Mouse (Mus musculus) heart, embryonic 12.5 days (tissue): Measurements from ENCODE around the gene Card9. TPM values are rescaled to one million over a fixed set of nuclear protein-coding genes. Genes with fewer than 3 reads are reported as not detected.

Source experiments
- ATAC-seq: fragments of 200-750 bp; cut with Nextera tagmentation; 2 replicates; pipeline ENCODE4 v1.8.0; 2017; ENCODE audit warnings: moderate TSS enrichment, moderate library complexity; ENCODE audit not compliant: insufficient number of reproducible peaks, low FRiP score
- H3K27ac ChIP-seq: fragments of 300-500 bp; sonication (generic); 2 replicates; pipeline ENCODE4 v1.5.1; 2016; ENCODE audit warnings: mild to moderate bottlenecking, moderate library complexity; ENCODE audit not compliant: poor library complexity, severe bottlenecking
- H3K27me3 ChIP-seq: fragments of 300-500 bp; sonication (generic); replicated peaks from 2 replicates; pipeline ENCODE4 v1.6.1; 2016; ENCODE audit warnings: mild to moderate bottlenecking, moderate library complexity
- H3K36me3 ChIP-seq: fragments of 300-500 bp; sonication (generic); 2 replicates; pipeline ENCODE4 v1.6.1; 2016; ENCODE audit warnings: mild to moderate bottlenecking, moderate library complexity
- H3K4me1 ChIP-seq: fragments of 300-500 bp; sonication (generic); replicated peaks from 2 replicates; pipeline ENCODE4 v1.6.1; 2016; ENCODE audit warnings: mild to moderate bottlenecking
- H3K4me2 ChIP-seq: fragments of 300-500 bp; sonication (generic); 2 replicates; pipeline ENCODE4 v1.6.1; 2016; ENCODE audit warnings: mild to moderate bottlenecking, moderate library complexity
- H3K4me3 ChIP-seq: fragments of 300-500 bp; sonication (generic); 2 replicates; pipeline ENCODE4 v1.5.1; 2016; ENCODE audit warnings: mild to moderate bottlenecking
- H3K9ac ChIP-seq: fragments of 300-500 bp; sonication (generic); 2 replicates; pipeline ENCODE4 v1.6.1; 2016; ENCODE audit warnings: mild to moderate bottlenecking, moderate library complexity
- H3K9me3 ChIP-seq: fragments of 300-500 bp; sonication (generic); replicated peaks from 2 replicates; pipeline ENCODE4 v1.6.1; 2016; ENCODE audit warnings: mild to moderate bottlenecking, moderate library complexity
- WGBS: fragments of 180-500 bp; shearing (Covaris S2); methylation state at CpG from one replicate; pipeline ENCODE4 v1.1.7; 2016; 5-methylcytosine and 5-hydroxymethylcytosine counted together
- polyA plus RNA-seq: library from polyadenylated mRNA; unstranded; fragments of >200 nt; fragmentation: Nextera tagmentation; extraction: Ambion mirVana; gene quantifications from 2 replicates; pipeline ENCODE4 v1.2.1, GENCODE M21; 2016

Card9 gene
- polyA plus RNA-seq, 1 experiment from 2014 or later = 0.56 TPM

- H3K9ac ChIP-seq = no peak overlapping the region
- H3K4me3 ChIP-seq = no peak overlapping the region
- 49% methylated on average over 6 of the region's 6 CpGs for WGBS
- peak; percentile 29; the same call in 1 of the 2 replicates for ATAC-seq
- peaks cover 45% of the 10 kb centered on the region for H3K4me1 ChIP-seq
- no peaks in the 10 kb centered on the region for H3K27me3 ChIP-seq
- no peak overlapping the region for H3K4me2 ChIP-seq
- H3K9me3 ChIP-seq = no peaks in the 10 kb centered on the region
- H3K27ac ChIP-seq = peak overlapping the region; percentile 49
- peaks cover 71% of the 10 kb centered on the region for H3K36me3 ChIP-seq
Observed at GRCm38 (mm10) chr2:26348241-26348640, 12.5 kb downstream of the Card9 start.

GRCm38 (mm10) chr2:26342609-26343490 lies 17.9 kb downstream of the Card9 start:
- 61% methylated on average over 11 of the region's 11 CpGs for WGBS
- H3K4me2 ChIP-seq = peak overlapping the region; percentile 22; the same call in 1 of the 2 replicates
- no peaks in the 10 kb centered on the region for H3K9me3 ChIP-seq
- H3K27me3 ChIP-seq = no peaks in the 10 kb centered on the region
- peaks cover 90% of the 10 kb centered on the region for H3K36me3 ChIP-seq
- H3K4me3 ChIP-seq = no peak overlapping the region
- H3K27ac ChIP-seq = peak overlapping the region; percentile 95
- ATAC-seq = peak; percentile 47
- peak overlapping the region; percentile 9; the same call in 1 of the 2 replicates for H3K9ac ChIP-seq
- H3K4me1 ChIP-seq = peaks cover 59% of the 10 kb centered on the region

GRCm38 (mm10) chr2:26342044-26342443 lies 18.7 kb downstream of the Card9 start:
- H3K9ac ChIP-seq = peak overlapping the region; percentile 61; the same call in 1 of the 2 replicates
- peaks cover 51% of the 10 kb centered on the region for H3K4me1 ChIP-seq
- peak overlapping the region; percentile 32; the same call in 1 of the 2 replicates for H3K4me2 ChIP-seq

GRCm38 (mm10) chr2:26341510-26341981 lies 19.2 kb downstream of the Card9 start:
- 51% methylated on average over 2 of the region's 2 CpGs for WGBS

More at GRCm38 (mm10) chr2:26342044-26342443, 18.7 kb downstream of the Card9 start:
- WGBS = 40% methylated on average over 10 of the region's 10 CpGs
- H3K4me3 ChIP-seq = no peak overlapping the region
- no peaks in the 10 kb centered on the region for H3K9me3 ChIP-seq
- H3K27me3 ChIP-seq = no peaks in the 10 kb centered on the region
- peaks cover 82% of the 10 kb centered on the region for H3K36me3 ChIP-seq
- peak; percentile 68 for ATAC-seq
- H3K27ac ChIP-seq = peak overlapping the region; percentile 95

GRCm38 (mm10) chr2:26339204-26339551 lies 21.5 kb downstream of the Card9 start:
- peaks cover 53% of the 10 kb centered on the region for H3K36me3 ChIP-seq
- H3K4me2 ChIP-seq = no peak overlapping the region
- no peak overlapping the region; the same call in 1 of the 2 replicates for H3K27ac ChIP-seq
- 81% methylated on average over 5 of the region's 5 CpGs for WGBS
- H3K4me1 ChIP-seq = peaks cover 51% of the 10 kb centered on the region
- ATAC-seq = no peak
- no peak overlapping the region for H3K4me3 ChIP-seq
- no peak overlapping the region for H3K9ac ChIP-seq
- no peaks in the 10 kb centered on the region for H3K9me3 ChIP-seq
- H3K27me3 ChIP-seq = no peaks in the 10 kb centered on the region

More at GRCm38 (mm10) chr2:26341510-26341981, 19.2 kb downstream of the Card9 start:
- H3K9me3 ChIP-seq = no peaks in the 10 kb centered on the region
- H3K4me1 ChIP-seq = peaks cover 51% of the 10 kb centered on the region
- peak; percentile 48 for ATAC-seq
- peak overlapping the region; percentile 95 for H3K27ac ChIP-seq
- peaks cover 77% of the 10 kb centered on the region for H3K36me3 ChIP-seq
- peak overlapping the region; percentile 61 for H3K9ac ChIP-seq
- peak overlapping the region; percentile 32 for H3K4me2 ChIP-seq
- no peak overlapping the region for H3K4me3 ChIP-seq
- no peaks in the 10 kb centered on the region for H3K27me3 ChIP-seq

GRCm38 (mm10) chr2:26338302-26339203 lies 22.2 kb downstream of the Card9 start:
- peaks cover 51% of the 10 kb centered on the region for H3K4me1 ChIP-seq
- no peak overlapping the region for H3K27ac ChIP-seq
- H3K9me3 ChIP-seq = no peaks in the 10 kb centered on the region
- peaks cover 47% of the 10 kb centered on the region for H3K36me3 ChIP-seq
- ATAC-seq = no peak
- 87% methylated on average over 10 of the region's 13 CpGs for WGBS
- H3K4me3 ChIP-seq = no peak overlapping the region
- H3K9ac ChIP-seq = no peak overlapping the region
- no peaks in the 10 kb centered on the region for H3K27me3 ChIP-seq
- no peak overlapping the region for H3K4me2 ChIP-seq

GRCm38 (mm10) chr2:26330702-26331101 lies 30.0 kb downstream of the Card9 start:
- 75% methylated on average over 6 of the region's 6 CpGs for WGBS
- Histone ChIP-seq H3K4me2 (no peak overlapping the region), H3K4me3 (no peak overlapping the region), H3K36me3 (peaks cover 52% of the 10 kb centered on the region), H3K27ac (0 out of 2 replicates have a peak overlapping the region, but pooled peaks have one; percentile 8), H3K4me1 (peaks cover 20% of the 10 kb centered on the region), H3K27me3 (no peaks in the 10 kb centered on the region), H3K9ac (0 out of 2 replicates have a peak overlapping the region, but pooled peaks have one; percentile 17), H3K9me3 (no peaks in the 10 kb centered on the region)
- ATAC-seq = no peak

- Histone ChIP-seq H3K27me3 (no peaks in the 10 kb centered on the region), H3K4me3 (no peak overlapping the region), H3K27ac (peak overlapping the region; percentile 80), H3K36me3 (peaks cover 57% of the 10 kb centered on the region), H3K4me2 (no peak overlapping the region), H3K4me1 (peaks cover 26% of the 10 kb centered on the region), H3K9ac (0 out of 2 replicates have a peak overlapping the region, but pooled peaks have one; percentile 17), H3K9me3 (no peaks in the 10 kb centered on the region)
- WGBS = 86% methylated on average over 4 of the region's 4 CpGs
- peak; percentile 40 for ATAC-seq
Observed at GRCm38 (mm10) chr2:26330056-26330468, 30.7 kb downstream of the Card9 start.

- ATAC-seq = peak; percentile 71; the same call in 1 of the 2 replicates
- H3K27ac ChIP-seq = peak overlapping the region; percentile 80
Observed at GRCm38 (mm10) chr2:26329402-26329801, 31.3 kb downstream of the Card9 start.

GRCm38 (mm10) chr2:26327852-26328251 lies 32.9 kb downstream of the Card9 start:
- Histone ChIP-seq H3K27ac (no peak overlapping the region), H3K9me3 (no peaks in the 10 kb centered on the region), H3K4me1 (peaks cover 37% of the 10 kb centered on the region), H3K4me2 (no peak overlapping the region), H3K4me3 (no peak overlapping the region), H3K36me3 (peaks cover 77% of the 10 kb centered on the region), H3K27me3 (no peaks in the 10 kb centered on the region), H3K9ac (no peak overlapping the region)
- 91% methylated on average over 4 of the region's 4 CpGs for WGBS
- no peak for ATAC-seq

More at GRCm38 (mm10) chr2:26329402-26329801, 31.3 kb downstream of the Card9 start:
- no peak overlapping the region for H3K4me2 ChIP-seq
- WGBS = 41% methylated on average over 8 of the region's 8 CpGs
- no peaks in the 10 kb centered on the region for H3K27me3 ChIP-seq
- no peak overlapping the region for H3K4me3 ChIP-seq
- H3K36me3 ChIP-seq = peaks cover 63% of the 10 kb centered on the region
- H3K4me1 ChIP-seq = peaks cover 30% of the 10 kb centered on the region
- peak overlapping the region; percentile 51; the same call in 1 of the 2 replicates for H3K9ac ChIP-seq
- H3K9me3 ChIP-seq = no peaks in the 10 kb centered on the region
